Mouse (Mus musculus) adrenal gland, postnatal 36 days (tissue): ENCODE data around the gene Btbd8. TPM values are rescaled to one million over a fixed set of nuclear protein-coding genes. Genes with fewer than 3 reads are reported as not detected.

ENCODE experiments used
- DNase-seq, 2 experiments: peaks; one replicate each; pipeline ENCODE4 v3.0.0; 2021; ENCODE audit warnings: mixed read lengths in 1 of 2
- total RNA-seq, 2 experiments: library from RNA; stranded (reverse); gene quantifications; 2 replicates each; pipeline ENCODE4 v1.2.3; 2021

Gene Btbd8
- total RNA-seq, 2 experiments from 2014 or later: 5.3 to 7.0 TPM

- DNase-seq: no peak
Observed at GRCm38 (mm10) chr5:107449620-107450019, 11.8 kb downstream of the Btbd8 start.

- no peak for DNase-seq
Observed at GRCm38 (mm10) chr5:107450299-107450698, 12.5 kb downstream of the Btbd8 start.

- no peak for DNase-seq
Observed at GRCm38 (mm10) chr5:107462147-107463076, 24.6 kb downstream of the Btbd8 start.

- no peak for DNase-seq
Observed at GRCm38 (mm10) chr5:107466501-107466900, 28.7 kb downstream of the Btbd8 start.

GRCm38 (mm10) chr5:107467098-107467497 is 29.3 kb downstream of the Btbd8 start:
- no peak for DNase-seq

- no peak for DNase-seq
Observed at GRCm38 (mm10) chr5:107470600-107471329, 33.0 kb downstream of the Btbd8 start.

GRCm38 (mm10) chr5:107480194-107480593 is 42.4 kb downstream of the Btbd8 start:
- no peak for DNase-seq

GRCm38 (mm10) chr5:107488996-107489395 is 51.2 kb downstream of the Btbd8 start:
- DNase-seq: no peak

GRCm38 (mm10) chr5:107491036-107491435 is 53.2 kb downstream of the Btbd8 start:
- no peak for DNase-seq

- DNase-seq: no peak
Observed at GRCm38 (mm10) chr5:107492471-107492870, 54.7 kb downstream of the Btbd8 start.

GRCm38 (mm10) chr5:107494759-107495158 is 57.0 kb downstream of the Btbd8 start:
- DNase-seq: no peak

GRCm38 (mm10) chr5:107496047-107496446 is 58.2 kb downstream of the Btbd8 start:
- DNase-seq: no peak

GRCm38 (mm10) chr5:107497519-107498501 is 60.0 kb downstream of the Btbd8 start:
- no peak for DNase-seq

- no peak for DNase-seq
Observed at GRCm38 (mm10) chr5:107498806-107499310, 61.1 kb downstream of the Btbd8 start.

- DNase-seq: no peak
Observed at GRCm38 (mm10) chr5:107499891-107500535, 62.2 kb downstream of the Btbd8 start.

- DNase-seq: no peak
Observed at GRCm38 (mm10) chr5:107500741-107501140, 62.9 kb downstream of the Btbd8 start.

- DNase-seq: no peak
Observed at GRCm38 (mm10) chr5:107507321-107507720, 69.5 kb downstream of the Btbd8 start, which contains the start of gene Gm42669. Gm42669 (plus strand) TSS chr5:107507621.

GRCm38 (mm10) chr5:107510503-107510902 is 72.7 kb downstream of the Btbd8 start:
- DNase-seq: no peak

- no peak for DNase-seq
Observed at GRCm38 (mm10) chr5:107511326-107511725, 73.5 kb downstream of the Btbd8 start.

GRCm38 (mm10) chr5:107513583-107513982 is 75.8 kb downstream of the Btbd8 start:
- DNase-seq: peak; percentile 54 to 75

- DNase-seq: no peak
Observed at GRCm38 (mm10) chr5:107515453-107515852, 77.7 kb downstream of the Btbd8 start.
